Mouse (Mus musculus): Measurements from ENCODE around the gene Atp5h. TPM values are rescaled to one million over a fixed set of nuclear protein-coding genes. Genes with fewer than 3 reads are reported as not detected.
"Not testable (repeated sequence)": the region's sequence is repeated elsewhere in the genome, so short reads cannot be mapped to it uniquely, and the experiment has no call there.

Atp5h gene
- total and polyA plus RNA-seq, 3 experiments: 107 to 764 (median 487) TPM

DNA sequence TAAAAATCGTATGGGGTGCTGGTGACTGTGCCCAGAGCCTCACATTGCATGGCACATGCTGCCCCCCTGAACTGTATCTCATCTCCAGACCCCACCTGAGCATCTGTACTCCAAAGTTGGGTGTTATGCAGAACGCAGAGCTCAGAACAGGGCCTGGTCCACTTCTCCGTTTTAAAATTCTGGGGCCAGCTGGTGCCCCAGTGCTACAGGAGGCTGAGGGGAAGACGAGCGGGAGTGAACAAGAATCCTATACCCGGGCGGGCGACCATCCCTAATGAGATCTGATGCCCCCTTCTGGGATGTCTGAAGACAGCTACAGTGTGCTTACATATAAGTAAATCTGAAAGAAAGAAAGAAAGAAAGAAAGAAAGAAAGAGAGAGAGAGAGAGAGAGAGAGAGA lies 41.2 kb upstream of the Atp5h start:
- Histone ChIP-seq H3K9me3 (replicated peaks) (no peaks in the 10 kb centered on the region), H3K4me3 (ENCODE audit: low read depth, low read length) (no peak overlapping the region), H3K27me3 (ENCODE audit: insufficient read depth, low read length) (peaks cover 40% of the 10 kb centered on the region), H3K36me3 (replicated peaks) (no peaks in the 10 kb centered on the region), H3K4me1 (ENCODE audit: insufficient read depth, low read depth, low read length) (no peaks in the 10 kb centered on the region)
- DNase-seq (ENCODE audit: low spot score) (no peak), ATAC-seq (ENCODE audit: extremely low read depth, insufficient number of reproducible peaks, low FRiP score, poor library complexity, severe bottlenecking) (no peak)
- TF ChIP-seq GATA1 (IDR thresholded peaks at IDR 0.05; ENCODE audit: borderline replicate concordance, low read length) (no peak), CTCF (IDR thresholded peaks at IDR 0.05; ENCODE audit: low read depth, low read length) (no peak), GATA2 (IDR thresholded peaks at IDR 0.05; ENCODE audit: borderline replicate concordance, low read depth, low read length) (no peak), TAL1 (conservative IDR thresholded peaks at IDR 0.05; ENCODE audit: low read depth, low read length) (no peak), POLR2AphosphoS5 (IDR thresholded peaks at IDR 0.05; ENCODE audit: insufficient replicate concordance, low read depth, low read length) (no peak)

DNA sequence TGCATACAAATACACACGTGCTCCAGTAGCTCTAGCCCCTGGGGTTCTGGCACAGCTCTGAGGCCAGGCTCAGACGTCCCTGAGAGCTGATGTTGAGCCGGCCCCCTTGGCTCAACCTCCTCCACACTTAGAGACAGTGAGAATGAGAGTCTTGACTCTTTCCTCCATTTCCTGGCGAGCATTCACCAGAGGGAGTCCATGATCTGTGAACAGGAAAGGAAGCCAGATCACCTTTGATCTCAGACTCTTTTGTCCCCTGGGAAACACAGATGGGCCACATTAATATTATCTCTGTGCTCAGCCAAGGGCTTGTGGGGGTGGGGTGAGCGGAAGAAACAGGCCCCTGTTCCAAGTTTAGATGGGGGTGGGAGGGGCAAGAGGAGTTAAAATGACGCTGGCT lies 37.6 kb upstream of the Atp5h start:
- TF ChIP-seq CTCF (IDR thresholded peaks at IDR 0.05; ENCODE audit: low read depth, low read length): no peak
- TF ChIP-seq GATA1 (IDR thresholded peaks at IDR 0.05; ENCODE audit: borderline replicate concordance, low read length): no peak
- no peak for TF ChIP-seq GATA2 (IDR thresholded peaks at IDR 0.05; ENCODE audit: borderline replicate concordance, low read depth, low read length)
- TF ChIP-seq TAL1 (conservative IDR thresholded peaks at IDR 0.05; ENCODE audit: low read depth, low read length): no peak
- no peak for TF ChIP-seq POLR2AphosphoS5 (IDR thresholded peaks at IDR 0.05; ENCODE audit: insufficient replicate concordance, low read depth, low read length)
- Histone ChIP-seq H3K4me3 (ENCODE audit: low read depth, low read length) (no peak overlapping the region), H3K9me3 (replicated peaks) (no peaks in the 10 kb centered on the region; the same call in 1 of the 2 replicates), H3K4me1 (ENCODE audit: insufficient read depth, low read depth, low read length) (no peaks in the 10 kb centered on the region), H3K36me3 (replicated peaks) (no peaks in the 10 kb centered on the region), H3K27me3 (ENCODE audit: insufficient read depth, low read length) (peaks cover 21% of the 10 kb centered on the region)
- DNase-seq (ENCODE audit: low spot score) (no peak), ATAC-seq (ENCODE audit: extremely low read depth, insufficient number of reproducible peaks, low FRiP score, poor library complexity, severe bottlenecking) (no peak)

DNA sequence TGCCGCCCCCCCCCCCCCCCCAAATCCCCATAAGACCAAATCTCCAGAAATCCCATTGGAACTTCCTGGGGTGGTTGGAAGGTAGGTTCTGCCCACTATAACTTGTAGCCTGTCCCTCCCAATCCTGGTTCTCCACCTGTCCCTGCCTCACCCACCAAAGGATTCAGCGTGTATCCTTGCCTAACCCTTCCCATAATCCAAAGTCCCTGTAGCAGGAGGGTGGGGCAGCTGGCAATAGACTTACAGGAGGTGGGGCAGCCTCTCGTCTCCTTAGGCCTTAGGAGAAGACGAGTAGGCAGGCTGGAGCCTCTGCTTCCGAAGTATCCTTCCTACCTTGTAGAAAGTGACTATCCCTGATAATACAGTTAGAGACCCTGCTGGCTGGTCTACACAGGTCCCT lies 36.4 kb upstream of the Atp5h start:
- Histone ChIP-seq H3K27me3 (ENCODE audit: insufficient read depth, low read length) (peaks cover 14% of the 10 kb centered on the region), H3K4me1 (ENCODE audit: insufficient read depth, low read depth, low read length) (no peaks in the 10 kb centered on the region), H3K9me3 (replicated peaks) (no peaks in the 10 kb centered on the region; the same call in 1 of the 2 replicates), H3K4me3 (ENCODE audit: low read depth, low read length) (no peak overlapping the region), H3K36me3 (replicated peaks) (no peaks in the 10 kb centered on the region)
- DNase-seq (ENCODE audit: low spot score) (no peak), ATAC-seq (ENCODE audit: extremely low read depth, insufficient number of reproducible peaks, low FRiP score, poor library complexity, severe bottlenecking) (no peak)
- no peak for TF ChIP-seq GATA1 (IDR thresholded peaks at IDR 0.05; ENCODE audit: borderline replicate concordance, low read length)
- TF ChIP-seq POLR2AphosphoS5 (IDR thresholded peaks at IDR 0.05; ENCODE audit: insufficient replicate concordance, low read depth, low read length): no peak
- no peak for TF ChIP-seq CTCF (IDR thresholded peaks at IDR 0.05; ENCODE audit: low read depth, low read length)
- no peak for TF ChIP-seq TAL1 (conservative IDR thresholded peaks at IDR 0.05; ENCODE audit: low read depth, low read length)
- TF ChIP-seq GATA2 (IDR thresholded peaks at IDR 0.05; ENCODE audit: borderline replicate concordance, low read depth, low read length): no peak

DNA sequence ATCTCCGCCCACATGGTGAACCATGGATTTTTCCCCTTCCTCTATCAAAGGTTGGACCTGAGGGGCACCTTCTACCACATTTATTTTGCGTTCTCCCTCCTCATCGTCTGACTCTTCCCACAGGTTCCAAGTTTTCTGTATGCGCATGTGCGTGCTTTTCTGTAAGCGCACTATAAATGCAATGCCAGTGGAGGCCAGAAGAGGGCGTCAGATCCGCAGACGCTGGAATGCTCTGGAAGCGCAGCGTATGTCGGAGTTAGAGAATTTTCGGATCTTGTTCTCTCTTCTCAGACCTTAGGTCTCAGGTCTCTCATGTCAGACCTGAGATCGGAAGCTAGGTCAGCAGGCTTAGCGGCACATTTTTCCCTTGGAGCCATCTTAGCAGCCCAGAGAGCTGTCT lies 35.9 kb upstream of the Atp5h start:
- Histone ChIP-seq H3K4me1 (ENCODE audit: insufficient read depth, low read depth, low read length) (no peaks in the 10 kb centered on the region), H3K27me3 (ENCODE audit: insufficient read depth, low read length) (peaks cover 14% of the 10 kb centered on the region), H3K9me3 (replicated peaks) (no peaks in the 10 kb centered on the region; the same call in 1 of the 2 replicates), H3K36me3 (replicated peaks) (no peaks in the 10 kb centered on the region), H3K4me3 (ENCODE audit: low read depth, low read length) (no peak overlapping the region)
- DNase-seq (ENCODE audit: low spot score): no peak
- no peak for ATAC-seq (ENCODE audit: extremely low read depth, insufficient number of reproducible peaks, low FRiP score, poor library complexity, severe bottlenecking)
- TF ChIP-seq TAL1 (conservative IDR thresholded peaks at IDR 0.05; ENCODE audit: low read depth, low read length) (no peak), GATA1 (IDR thresholded peaks at IDR 0.05; ENCODE audit: borderline replicate concordance, low read length) (no peak), CTCF (IDR thresholded peaks at IDR 0.05; ENCODE audit: low read depth, low read length) (no peak; the same call in 1 of the 2 replicates), POLR2AphosphoS5 (IDR thresholded peaks at IDR 0.05; ENCODE audit: insufficient replicate concordance, low read depth, low read length) (no peak), GATA2 (IDR thresholded peaks at IDR 0.05; ENCODE audit: borderline replicate concordance, low read depth, low read length) (no peak)

DNA sequence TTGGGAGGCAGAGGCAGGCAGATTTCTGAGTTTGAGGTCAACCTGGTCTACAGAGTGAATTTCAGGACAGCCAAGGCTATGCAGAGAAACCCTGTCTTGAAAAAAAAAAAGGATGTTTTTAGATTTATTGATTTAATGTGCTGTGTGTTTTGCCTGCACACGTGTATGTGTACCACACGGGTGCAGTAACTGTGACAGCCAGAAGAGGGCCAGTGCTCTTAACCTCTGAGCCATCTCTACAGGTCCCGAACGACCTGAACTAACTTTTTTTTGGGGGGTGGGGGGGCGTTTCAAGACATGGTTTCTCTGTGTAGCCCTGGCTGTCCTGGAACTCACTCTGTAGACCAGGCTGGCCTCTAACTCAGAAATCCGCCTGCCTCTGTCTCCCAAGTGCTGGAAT lies 35.1 kb upstream of the Atp5h start:
- not testable (repeated sequence) for H3K9me3 ChIP-seq (replicated peaks); H3K4me3 ChIP-seq (ENCODE audit: low read depth, low read length); ATAC-seq (ENCODE audit: extremely low read depth, insufficient number of reproducible peaks, low FRiP score, poor library complexity, severe bottlenecking); DNase-seq (ENCODE audit: low spot score); H3K4me1 ChIP-seq (ENCODE audit: insufficient read depth, low read depth, low read length); H3K36me3 ChIP-seq (replicated peaks)
- peaks cover 15% of the 10 kb centered on the region for H3K27me3 ChIP-seq (ENCODE audit: insufficient read depth, low read length)

DNA sequence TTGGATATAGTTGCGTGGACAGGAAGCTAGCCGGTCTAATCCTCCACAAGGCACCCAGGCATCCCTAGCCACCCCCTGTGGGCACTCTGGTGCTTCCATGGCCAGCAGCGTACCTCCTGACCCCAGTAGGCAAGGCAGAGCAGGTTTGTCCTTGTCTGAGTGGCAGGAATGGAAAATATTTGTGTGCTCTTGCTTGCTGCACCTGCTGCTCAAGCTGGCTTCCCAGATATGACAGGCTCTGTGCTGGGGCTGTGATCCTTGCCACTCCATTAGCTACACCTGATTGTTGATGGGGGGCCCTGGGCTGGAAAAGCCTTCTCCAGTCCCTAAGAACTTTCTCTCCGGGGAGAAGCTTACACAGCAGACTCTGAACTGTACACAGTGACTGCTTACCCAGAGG lies 33.5 kb upstream of the Atp5h start:
- Histone ChIP-seq H3K4me3 (ENCODE audit: low read depth, low read length) (no peak overlapping the region), H3K27me3 (ENCODE audit: insufficient read depth, low read length) (peaks cover 24% of the 10 kb centered on the region), H3K9me3 (replicated peaks) (no peaks in the 10 kb centered on the region; the same call in 1 of the 2 replicates), H3K4me1 (ENCODE audit: insufficient read depth, low read depth, low read length) (no peaks in the 10 kb centered on the region), H3K36me3 (replicated peaks) (no peaks in the 10 kb centered on the region)
- TF ChIP-seq POLR2AphosphoS5 (IDR thresholded peaks at IDR 0.05; ENCODE audit: insufficient replicate concordance, low read depth, low read length) (no peak), GATA1 (IDR thresholded peaks at IDR 0.05; ENCODE audit: borderline replicate concordance, low read length) (no peak), CTCF (IDR thresholded peaks at IDR 0.05; ENCODE audit: low read depth, low read length) (no peak), GATA2 (IDR thresholded peaks at IDR 0.05; ENCODE audit: borderline replicate concordance, low read depth, low read length) (no peak), TAL1 (conservative IDR thresholded peaks at IDR 0.05; ENCODE audit: low read depth, low read length) (no peak)
- ATAC-seq (ENCODE audit: extremely low read depth, insufficient number of reproducible peaks, low FRiP score, poor library complexity, severe bottlenecking): no peak
- no peak for DNase-seq (ENCODE audit: low spot score)

Measured in G1E (cell line).